Mouse (Mus musculus): Measurements from ENCODE around the gene Il17rd.

Gene Il17rd

DNA sequence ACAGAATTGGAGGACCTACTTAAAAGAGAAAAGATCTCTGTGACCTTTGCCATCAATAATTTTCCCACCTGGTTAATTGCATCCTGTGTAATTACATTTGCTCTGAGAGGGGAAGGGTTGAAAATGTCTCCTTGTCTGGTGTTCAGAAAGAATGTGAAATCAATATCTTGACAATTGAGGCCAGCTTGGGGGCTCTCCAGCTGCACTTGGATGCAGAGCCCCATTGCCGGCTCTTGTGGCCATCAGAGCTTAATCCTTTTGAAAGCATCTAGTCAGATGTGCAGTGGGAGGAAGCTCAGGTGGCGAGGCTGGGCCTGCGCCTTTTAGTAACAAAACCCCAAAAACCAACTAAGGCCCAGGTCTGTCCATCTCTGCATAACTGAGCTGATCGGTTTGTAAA lies 47.3 kb downstream of the Il17rd start:
- in situ Hi-C loops (cut with MseI, MboI) = no loop called here

DNA sequence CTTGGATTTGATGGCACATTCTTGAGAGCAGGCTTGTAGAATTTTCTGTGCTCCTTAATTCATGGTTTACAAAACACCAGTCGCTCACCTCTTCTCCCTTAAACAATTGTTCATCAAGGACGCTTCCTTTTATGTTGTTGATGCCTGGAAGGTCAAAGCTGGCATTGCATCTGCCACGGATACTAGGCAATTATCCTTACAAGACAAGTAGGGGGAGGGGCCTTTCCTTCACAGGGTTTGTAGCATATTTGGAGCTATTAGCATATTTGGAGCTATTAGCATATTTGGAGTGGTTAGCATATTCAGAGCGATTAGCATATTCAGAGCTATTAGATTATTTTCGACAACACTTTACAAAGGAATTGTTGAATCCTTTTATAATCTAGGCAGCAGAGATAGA lies 55.5 kb downstream of the Il17rd start:
- in situ Hi-C loops (cut with MseI, MboI) = loop anchor here in 1 of 2 experiments (5.0 kb wide), 1 partner anchor 57 kb away; the partner anchor contains the start of gene Il17rd

DNA sequence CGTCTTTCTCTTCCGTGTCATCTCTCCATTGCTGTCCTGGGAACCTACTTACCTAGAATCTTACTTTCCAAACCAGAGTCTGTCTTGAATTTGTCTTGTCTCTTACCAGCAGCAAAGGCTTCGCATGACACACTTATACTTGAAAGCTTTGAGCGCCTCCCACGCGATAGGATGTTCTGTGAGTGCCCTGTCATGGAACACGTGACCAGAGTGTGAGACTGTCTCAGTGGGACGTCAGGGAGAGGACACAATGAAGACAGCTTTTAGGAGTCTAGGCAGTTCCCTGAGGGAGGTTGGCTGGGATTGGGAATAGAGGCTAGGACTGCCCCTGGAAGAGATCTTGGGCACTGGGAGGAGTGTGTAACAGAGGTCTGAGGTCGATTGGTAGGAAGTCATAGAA lies 57.4 kb downstream of the Il17rd start:
- in situ Hi-C loops (cut with MseI, MboI) = loop anchor here in 1 of 2 experiments (5.0 kb wide), 1 partner anchor 64 kb away; no protein-coding TSS in a partner anchor

DNA sequence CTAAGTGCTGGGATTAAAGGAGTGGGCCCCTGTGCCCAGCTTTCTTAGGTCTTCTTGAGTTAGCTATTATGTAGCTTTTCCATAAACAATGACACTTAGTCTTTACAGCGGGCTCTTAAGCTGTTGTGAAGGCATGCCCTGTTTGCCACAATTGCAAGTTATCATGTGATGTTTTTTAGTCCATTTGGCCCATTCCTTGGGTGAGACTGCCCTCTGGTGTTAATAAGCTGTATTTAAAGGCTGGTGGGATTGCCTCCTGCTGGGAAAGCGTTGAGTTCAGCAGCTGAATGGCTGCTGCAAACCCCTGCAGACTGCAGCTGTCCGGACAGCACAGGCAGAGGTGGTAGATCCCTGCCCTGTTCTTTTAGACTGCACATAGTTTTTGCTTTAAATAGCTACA lies 58.0 kb downstream of the Il17rd start:
- in situ Hi-C loops (cut with MseI, MboI) = loop anchor here in 1 of 2 experiments (5.0 kb wide), 1 partner anchor 64 kb away; no protein-coding TSS in a partner anchor

GRCm38 (mm10) chr14:27101735-27102134 lies 63.0 kb downstream of the Il17rd start:
- in situ Hi-C loops (cut with MseI, MboI) = loop anchor here in 1 of 2 experiments (10.0 kb wide), 1 partner anchor 323 kb away; the partner anchor contains the start of gene Fam208a

DNA sequence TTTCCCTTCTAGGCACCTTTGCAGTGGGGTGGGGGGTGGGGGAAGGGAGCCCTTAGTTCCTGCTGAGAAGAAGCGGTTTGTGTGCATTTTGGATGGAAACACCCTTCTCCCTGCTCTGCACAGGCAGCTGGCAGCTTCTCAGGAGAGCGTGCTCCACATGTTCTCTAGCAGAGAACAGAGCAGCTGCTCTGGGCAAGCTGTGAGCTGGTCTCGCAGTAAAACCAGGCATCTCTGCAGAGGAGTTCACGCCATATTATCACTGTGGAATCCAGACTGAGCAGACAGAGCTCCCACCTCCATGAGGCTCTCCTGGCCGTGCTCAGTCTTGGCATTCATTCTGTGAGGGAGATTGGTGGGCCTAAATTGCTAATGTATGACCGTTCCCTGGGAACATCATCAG lies 64.0 kb downstream of the Il17rd start:
- in situ Hi-C loops (cut with MseI, MboI) = loop anchor here in 1 of 2 experiments (10.0 kb wide), 1 partner anchor 322 kb away; the partner anchor contains the start of gene Fam208a

DNA sequence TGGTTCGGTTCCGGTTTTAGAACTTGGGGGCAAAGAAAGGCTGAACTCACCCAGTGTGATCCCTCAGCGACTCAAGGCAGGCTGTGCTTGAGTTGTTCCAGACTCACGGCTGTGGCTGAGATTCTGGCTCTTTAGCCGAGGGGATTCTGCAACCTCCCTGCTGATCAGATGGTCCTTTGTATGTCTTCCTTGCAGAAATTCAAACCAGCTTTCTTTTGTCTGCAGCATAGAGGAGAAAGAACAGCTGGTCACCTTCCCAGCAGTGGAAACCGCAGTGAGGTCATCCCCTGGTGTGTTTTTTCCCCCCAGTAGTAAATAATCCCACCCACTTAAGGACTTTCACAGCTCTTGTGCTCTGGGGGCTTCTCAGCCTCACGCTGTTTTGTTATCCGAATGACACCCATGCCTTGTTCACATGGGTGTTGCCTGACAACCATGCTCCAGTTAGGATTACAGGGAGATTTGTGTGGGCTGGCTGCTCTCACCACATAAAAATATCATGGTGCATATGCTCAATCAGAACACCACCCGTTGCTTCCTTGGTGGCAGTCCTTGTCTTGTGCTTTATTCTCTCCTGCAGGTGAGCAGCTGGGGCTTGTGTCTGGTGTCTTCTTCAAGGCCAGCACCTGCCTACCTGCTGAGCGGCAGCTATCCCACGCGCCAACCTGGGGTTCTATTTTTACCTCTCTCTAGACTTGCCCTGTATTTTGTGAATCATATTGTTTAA lies 67.2 kb downstream of the Il17rd start:
- in situ Hi-C loops (cut with MseI, MboI) = loop anchor here in 1 of 2 experiments (10.0 kb wide), 1 partner anchor 319 kb away; the partner anchor contains the start of gene Fam208a

DNA sequence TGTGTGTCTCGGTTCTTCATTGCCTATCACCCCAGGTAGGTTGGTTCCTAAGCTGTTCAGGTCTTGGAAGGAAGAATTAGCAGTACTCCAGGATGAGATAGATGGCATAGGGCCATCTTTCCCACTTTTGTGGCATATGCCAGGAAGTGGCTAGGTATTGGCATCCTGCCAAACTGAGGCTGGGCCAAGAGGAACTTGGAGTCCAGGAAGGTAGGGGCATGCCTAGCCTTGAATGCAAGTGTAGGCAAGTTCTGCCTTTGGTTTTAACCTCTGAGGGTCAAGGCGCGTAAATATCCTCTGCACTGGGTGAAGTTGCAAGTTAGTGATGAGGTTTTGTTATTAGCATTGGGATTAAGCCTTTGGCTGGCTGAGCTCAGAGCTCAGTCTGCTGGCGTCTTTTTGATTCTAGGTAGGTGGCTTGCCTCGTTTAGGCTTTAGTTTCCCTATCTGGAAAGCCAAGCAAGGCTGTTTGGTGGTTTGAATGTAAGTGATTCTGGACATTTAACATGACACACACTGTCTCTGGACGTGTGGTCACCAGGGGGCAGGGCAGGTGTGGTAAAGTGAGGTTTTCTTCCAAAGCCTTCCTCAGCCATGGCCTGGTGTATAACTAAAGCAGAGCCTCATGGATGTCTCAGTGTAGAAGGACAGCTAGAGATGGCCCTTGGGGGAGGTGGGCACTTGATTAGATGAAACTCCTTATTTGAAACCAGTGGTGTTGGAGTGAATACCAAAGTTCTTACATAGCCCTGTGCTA lies 70.2 kb downstream of the Il17rd start:
- in situ Hi-C loops (cut with MseI, MboI) = loop anchor here in 1 of 2 experiments (10.0 kb wide), 1 partner anchor 316 kb away; the partner anchor contains the start of gene Fam208a

DNA sequence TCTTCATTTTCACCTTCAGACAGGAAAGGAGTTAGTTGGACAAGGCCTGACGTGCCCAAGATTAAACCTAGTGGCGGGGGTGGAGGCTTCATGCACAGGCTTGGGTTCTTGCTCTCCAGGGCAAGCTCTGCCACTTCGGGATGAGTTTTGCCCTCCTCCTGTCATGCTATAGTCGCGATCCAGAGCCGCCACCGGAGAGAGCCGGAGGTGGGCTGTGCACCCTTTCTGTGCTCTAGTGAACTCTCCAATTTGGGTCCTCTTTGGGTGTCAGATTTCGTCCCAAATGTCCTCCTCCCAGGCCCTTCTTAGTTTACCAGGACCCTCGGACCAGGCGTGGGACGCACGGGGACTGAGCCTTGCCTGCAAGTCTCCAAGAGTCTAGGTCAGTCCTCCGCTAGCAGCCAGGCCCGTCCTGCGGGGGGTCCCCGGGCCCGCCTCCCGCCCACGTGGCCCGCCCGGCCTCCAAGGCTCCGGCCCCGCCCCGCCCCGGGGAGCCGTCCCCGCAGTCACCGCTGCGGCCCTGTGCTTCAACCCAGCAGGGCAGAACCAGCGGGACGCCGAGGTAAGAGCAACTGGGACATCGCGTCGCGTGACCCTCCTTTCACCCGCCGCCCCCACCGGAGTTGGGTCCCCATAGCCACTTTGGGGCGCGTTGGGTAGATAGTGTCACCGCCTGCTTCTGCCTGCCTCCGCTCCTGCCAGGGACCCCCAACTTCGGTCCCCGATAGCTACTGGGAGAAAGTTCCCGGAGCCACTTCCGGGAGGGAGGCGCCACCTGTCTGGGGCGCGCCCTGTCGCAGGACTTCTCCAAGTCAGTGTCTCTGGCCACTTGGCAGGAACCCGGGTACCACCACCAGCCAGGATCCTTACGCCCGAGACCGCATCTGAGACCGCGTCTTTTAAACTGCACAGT lies 75.9 kb downstream of the Il17rd start, which contains the start of gene Arhgef3:
Gene Arhgef3, plus strand, starts transcription at position 538 of the 913 bp plus-strand sequence.
- in situ Hi-C loops (cut with MseI, MboI) = loop anchor here (5.0 kb wide), 2 partner anchors 58 to 68 kb away; no protein-coding TSS in a partner anchor

- in situ Hi-C loops (cut with MseI, MboI) = loop anchor here in 1 of 2 experiments (5.0 kb wide), 1 partner anchor 57 kb away; no protein-coding TSS in a partner anchor
Observed at GRCm38 (mm10) chr14:27115275-27115660, 76.5 kb downstream of the Il17rd start.

- in situ Hi-C loops (cut with MseI, MboI) = loop anchor here in 1 of 2 experiments (5.0 kb wide), 1 partner anchor 56 kb away; no protein-coding TSS in a partner anchor
Observed at GRCm38 (mm10) chr14:27115991-27116390, 77.2 kb downstream of the Il17rd start.

GRCm38 (mm10) chr14:27116577-27117165 lies 77.9 kb downstream of the Il17rd start:
- in situ Hi-C loops (cut with MseI, MboI) = loop anchor here in 1 of 2 experiments (5.0 kb wide), 1 partner anchor 56 kb away; no protein-coding TSS in a partner anchor

- in situ Hi-C loops (cut with MseI, MboI) = loop anchor here in 1 of 2 experiments (5.0 kb wide), 1 partner anchor 54 kb away; no protein-coding TSS in a partner anchor
Observed at GRCm38 (mm10) chr14:27118546-27118945, 79.8 kb downstream of the Il17rd start.

DNA sequence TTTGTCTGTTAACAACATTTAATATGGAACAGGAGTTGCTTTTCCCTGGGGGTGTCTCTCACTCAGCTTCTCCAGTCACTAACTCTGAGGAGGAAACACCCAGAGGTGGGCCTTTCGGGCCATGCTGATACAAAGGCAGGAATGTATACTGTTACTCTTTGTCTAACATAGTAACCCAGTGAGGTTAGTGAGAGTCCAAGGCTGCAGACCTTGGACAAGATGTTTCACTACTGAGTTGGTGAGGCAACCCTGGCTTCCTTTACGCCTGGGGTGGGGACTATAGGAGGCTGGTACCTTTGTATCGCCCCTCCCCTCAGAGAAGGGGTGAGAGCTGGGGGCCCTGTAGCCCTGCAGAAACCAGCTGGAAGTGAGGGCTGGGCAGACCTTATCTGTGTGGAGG lies 83.9 kb downstream of the Il17rd start:
- in situ Hi-C loops (cut with MseI, MboI) = no loop called here

DNA sequence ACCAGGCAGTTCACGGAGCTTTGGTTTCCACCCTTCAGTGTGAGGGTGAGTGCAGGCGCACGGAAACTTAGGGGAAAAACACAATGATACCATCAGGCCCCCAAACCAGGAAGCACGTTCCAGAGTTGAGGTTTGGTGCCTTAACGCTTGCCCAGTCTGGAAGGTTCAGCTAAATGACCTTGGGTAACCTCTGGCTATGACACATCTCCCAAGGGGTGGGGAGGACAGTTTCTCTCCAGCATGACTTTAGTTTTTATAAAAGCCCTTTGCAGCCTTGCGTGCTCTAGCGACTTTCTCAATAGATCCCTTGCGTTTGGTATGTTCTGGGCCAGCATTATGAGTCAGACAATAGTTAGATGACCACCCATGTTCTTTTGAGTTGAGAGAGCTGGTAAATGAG lies 84.8 kb downstream of the Il17rd start:
- in situ Hi-C loops (cut with MseI, MboI) = no loop called here

DNA sequence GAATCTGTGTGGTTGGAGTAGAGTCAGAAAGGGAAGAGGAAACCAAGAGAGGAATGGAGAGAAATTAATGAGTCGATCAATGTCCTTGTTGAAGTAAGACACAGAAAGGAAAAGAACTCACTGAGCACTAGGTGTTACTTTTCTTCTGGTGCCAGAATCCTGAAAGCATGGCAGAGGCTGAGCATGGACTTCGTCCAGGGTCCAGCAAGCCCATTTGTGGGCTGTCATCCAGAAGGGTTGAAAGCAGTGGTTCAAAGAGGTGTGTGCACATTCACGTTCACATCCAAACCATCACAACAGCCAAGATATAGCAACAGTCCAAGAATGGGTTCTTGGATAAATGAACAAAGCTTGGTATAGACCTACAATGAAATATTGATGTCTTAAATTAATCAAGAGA lies 91.3 kb downstream of the Il17rd start:
- in situ Hi-C loops (cut with MseI, MboI) = no loop called here

- in situ Hi-C loops (cut with MseI, MboI) = no loop called here
Observed at GRCm38 (mm10) chr14:27130676-27131075, 91.9 kb downstream of the Il17rd start.

DNA sequence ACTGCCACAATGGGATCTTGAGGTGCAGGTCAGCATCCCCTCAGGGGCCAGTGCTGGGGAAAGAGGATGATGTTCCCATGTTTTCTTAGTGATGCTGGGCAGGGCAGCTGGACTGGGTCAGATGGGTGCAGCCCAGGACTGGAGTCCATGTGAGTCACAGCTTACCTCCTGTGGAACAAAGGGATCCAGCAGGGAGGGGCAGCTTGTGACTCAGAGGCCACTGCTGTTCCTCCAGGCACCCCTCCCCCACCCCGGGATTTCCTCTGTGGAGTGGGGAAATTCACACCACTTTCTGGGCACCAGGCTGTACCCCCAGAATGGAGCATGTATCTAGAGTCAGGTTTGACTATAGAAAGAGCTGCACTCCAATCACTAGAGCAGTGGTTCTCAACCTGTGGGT lies 92.8 kb downstream of the Il17rd start:
- in situ Hi-C loops (cut with MseI, MboI) = no loop called here

DNA sequence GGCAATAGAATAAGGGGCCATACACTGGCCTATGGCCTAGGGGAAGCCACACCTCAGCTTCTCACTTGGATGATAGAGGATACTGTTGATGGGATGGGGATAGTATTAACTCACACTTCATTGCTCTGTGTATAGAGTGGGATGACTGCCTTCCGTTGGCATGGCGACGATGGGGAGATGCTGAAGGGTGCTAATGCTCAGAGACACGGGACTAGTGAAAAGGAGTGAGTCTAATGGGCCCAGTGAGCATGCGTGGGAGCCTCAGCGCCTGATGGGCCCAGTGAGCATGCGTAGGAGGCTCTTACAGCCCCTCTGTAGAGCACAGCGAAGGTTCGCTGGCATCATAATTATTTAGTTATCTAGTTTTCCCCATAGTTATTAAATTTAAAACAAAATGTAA lies 100.2 kb downstream of the Il17rd start:
- in situ Hi-C loops (cut with MseI, MboI) = no loop called here

GRCm38 (mm10) chr14:27139968-27140367 lies 101.2 kb downstream of the Il17rd start:
- in situ Hi-C loops (cut with MseI, MboI) = no loop called here
